Mouse (Mus musculus): ENCODE results near the gene Agbl4.

Gene Agbl4

GRCm38 (mm10) chr4:111378071-111378470 is 980.6 kb downstream of the Agbl4 start:
- no peak for DNase-seq (ENCODE audit: low read depth in 1 of 2, low spot score in 2 of 2)

DNA sequence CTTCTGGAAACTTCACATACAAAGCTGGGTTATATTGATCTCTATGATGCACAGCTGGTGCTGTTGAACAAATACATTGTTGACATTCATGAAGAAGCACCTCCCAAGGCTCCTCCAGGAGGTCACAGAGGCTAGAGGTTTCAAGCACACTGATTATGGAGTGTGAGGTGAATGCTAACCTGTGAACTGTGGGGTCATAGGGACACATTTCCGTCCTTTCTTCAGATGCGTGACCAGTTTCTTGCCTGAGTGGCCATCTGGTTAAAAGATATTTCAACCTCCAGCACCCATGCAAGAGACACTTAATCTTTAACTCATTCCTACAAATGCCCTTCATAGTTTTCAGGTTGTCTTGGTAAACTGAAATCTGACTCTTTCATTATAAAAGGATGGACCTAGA is 985.6 kb downstream of the Agbl4 start:
- no peak for DNase-seq (ENCODE audit: low read depth in 1 of 2, low spot score in 2 of 2)

- DNase-seq (ENCODE audit: low read depth in 1 of 2, low spot score in 2 of 2) = no peak
These were observed 993.3 kb downstream of the Agbl4 start for GRCm38 (mm10) chr4:111390736-111391135.

GRCm38 (mm10) chr4:111399784-111400183 is 1002.3 kb downstream of the Agbl4 start:
- no peak for DNase-seq (ENCODE audit: low read depth in 1 of 2, low spot score in 2 of 2)

- no peak for DNase-seq (ENCODE audit: low read depth in 1 of 2, low spot score in 2 of 2)
These were observed 1003.2 kb downstream of the Agbl4 start for GRCm38 (mm10) chr4:111400676-111401075.

DNA sequence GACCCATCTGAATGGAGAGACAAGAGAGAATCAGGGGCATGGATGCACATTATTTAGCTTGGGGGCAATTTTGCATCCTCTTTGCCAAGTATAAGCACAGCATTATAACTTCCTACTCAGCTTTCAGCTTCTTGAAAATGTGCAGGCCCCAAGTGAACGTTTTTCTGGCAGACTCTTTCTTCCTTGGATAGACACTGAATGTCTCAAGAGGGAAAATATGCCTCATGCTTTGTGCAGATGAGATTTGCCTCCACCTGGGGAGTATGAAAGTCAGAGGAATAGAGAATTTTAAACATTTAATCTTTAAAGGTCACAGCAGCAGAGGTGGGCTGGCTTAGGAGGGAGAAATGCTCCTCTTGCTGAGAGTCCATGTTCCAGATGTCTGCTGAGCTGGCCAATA is 1005.8 kb downstream of the Agbl4 start:
- no peak for DNase-seq (ENCODE audit: low read depth in 1 of 2, low spot score in 2 of 2)

- DNase-seq (ENCODE audit: low read depth in 1 of 2, low spot score in 2 of 2) = no peak
These were observed 1013.3 kb downstream of the Agbl4 start for GRCm38 (mm10) chr4:111410731-111411130.

DNA sequence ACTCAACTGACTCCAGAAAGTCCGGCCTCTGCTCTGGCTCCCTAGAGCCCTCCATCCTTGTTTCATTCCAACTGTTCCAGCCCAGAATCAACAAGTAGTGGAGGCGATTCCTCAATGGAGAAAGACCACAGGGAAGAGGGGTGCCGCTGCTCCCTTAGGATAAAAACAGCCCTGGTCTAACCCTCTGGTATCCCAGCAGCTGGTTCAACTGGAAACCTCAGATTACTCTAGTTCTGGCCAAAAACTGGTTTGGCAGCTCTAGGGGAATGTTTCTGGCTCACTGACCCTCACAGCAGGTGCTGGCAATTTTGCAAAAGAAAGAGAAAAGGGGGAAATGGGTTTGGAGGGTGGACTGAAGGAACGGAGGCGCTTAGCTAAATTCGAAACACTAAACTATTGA is 1016.9 kb downstream of the Agbl4 start:
- no peak for DNase-seq (ENCODE audit: low read depth in 1 of 2, low spot score in 2 of 2)

GRCm38 (mm10) chr4:111414818-111415488 is 1017.5 kb downstream of the Agbl4 start, which contains the start of gene Bend5:
Gene Bend5 (plus strand): TSS chr4:111415006.
- DNase-seq (ENCODE audit: low read depth in 1 of 2, low spot score in 2 of 2) = no peak

- no peak for DNase-seq (ENCODE audit: low read depth in 1 of 2, low spot score in 2 of 2)
These were observed 1018.7 kb downstream of the Agbl4 start for GRCm38 (mm10) chr4:111416126-111416525.

- no peak for DNase-seq (ENCODE audit: low read depth in 1 of 2, low spot score in 2 of 2)
These were observed 1019.1 kb downstream of the Agbl4 start for GRCm38 (mm10) chr4:111416551-111416950.

DNA sequence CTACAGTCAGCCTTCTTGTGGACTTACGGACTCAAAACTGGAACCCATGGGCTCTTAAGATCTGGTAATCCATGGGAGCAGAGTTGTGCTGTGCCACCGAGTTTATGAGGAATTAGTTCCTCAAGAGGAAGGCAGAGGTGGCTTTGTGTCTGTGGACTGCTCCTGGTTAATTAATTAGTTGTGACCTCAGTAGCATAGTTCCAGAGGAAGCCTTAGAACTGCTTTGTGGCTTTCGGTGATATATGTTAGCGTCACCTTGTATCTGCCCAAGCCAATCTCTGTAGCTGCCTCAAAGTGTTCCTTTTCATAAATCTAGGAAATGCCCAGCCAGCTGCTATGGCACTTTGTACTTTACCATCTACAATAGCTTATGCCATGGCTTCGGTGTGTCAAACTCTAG is 1020.3 kb downstream of the Agbl4 start:
- DNase-seq (ENCODE audit: low read depth in 1 of 2, low spot score in 2 of 2) = no peak

- DNase-seq (ENCODE audit: low read depth in 1 of 2, low spot score in 2 of 2) = no peak
These were observed 1022.0 kb downstream of the Agbl4 start for GRCm38 (mm10) chr4:111419476-111419875.

GRCm38 (mm10) chr4:111420031-111420430 is 1022.6 kb downstream of the Agbl4 start:
- no peak for DNase-seq (ENCODE audit: low read depth in 1 of 2, low spot score in 2 of 2)

DNA sequence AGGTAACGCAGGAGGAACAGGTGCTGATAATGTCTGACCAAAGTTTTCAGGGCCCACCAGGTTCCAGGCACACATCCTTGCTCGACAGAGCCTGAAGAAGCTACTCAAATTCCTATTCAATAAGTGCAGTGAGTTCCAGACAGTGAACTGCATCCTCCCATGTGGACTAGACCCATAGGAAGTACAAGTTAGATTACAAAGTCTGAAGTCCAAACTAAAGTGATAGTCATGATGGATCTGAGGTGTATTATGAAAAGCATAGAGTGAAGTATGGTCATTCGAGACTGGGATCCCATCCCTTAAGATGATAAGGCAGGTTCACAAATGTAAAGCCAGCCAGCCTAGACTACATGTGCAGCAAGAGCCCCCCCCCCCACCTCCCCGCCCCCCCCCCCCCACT is 1023.5 kb downstream of the Agbl4 start:
- DNase-seq (ENCODE audit: low read depth in 1 of 2, low spot score in 2 of 2) = no peak

DNA sequence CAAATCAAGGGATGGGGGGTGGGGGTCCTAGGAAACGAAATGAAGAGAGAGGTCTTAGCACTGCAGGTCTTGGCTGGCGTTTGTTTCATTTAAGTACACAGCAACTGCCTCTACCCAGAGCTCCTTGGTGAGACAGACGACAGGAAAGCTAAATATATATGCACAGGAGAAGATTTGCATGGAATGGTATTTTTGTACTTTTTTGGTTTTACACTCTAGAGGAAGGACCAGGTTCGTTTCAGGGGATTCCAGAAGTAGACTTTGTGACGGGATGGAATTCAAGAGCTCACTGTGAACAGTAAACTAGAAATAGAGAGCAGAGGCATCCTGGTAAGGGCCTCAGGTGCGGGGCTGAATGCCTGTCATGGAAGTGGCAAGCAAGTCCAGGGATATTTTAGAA is 1024.3 kb downstream of the Agbl4 start:
- no peak for DNase-seq (ENCODE audit: low read depth in 1 of 2, low spot score in 2 of 2)

- no peak for DNase-seq (ENCODE audit: low read depth in 1 of 2, low spot score in 2 of 2)
These were observed 1027.0 kb downstream of the Agbl4 start for GRCm38 (mm10) chr4:111424371-111424950.

DNA sequence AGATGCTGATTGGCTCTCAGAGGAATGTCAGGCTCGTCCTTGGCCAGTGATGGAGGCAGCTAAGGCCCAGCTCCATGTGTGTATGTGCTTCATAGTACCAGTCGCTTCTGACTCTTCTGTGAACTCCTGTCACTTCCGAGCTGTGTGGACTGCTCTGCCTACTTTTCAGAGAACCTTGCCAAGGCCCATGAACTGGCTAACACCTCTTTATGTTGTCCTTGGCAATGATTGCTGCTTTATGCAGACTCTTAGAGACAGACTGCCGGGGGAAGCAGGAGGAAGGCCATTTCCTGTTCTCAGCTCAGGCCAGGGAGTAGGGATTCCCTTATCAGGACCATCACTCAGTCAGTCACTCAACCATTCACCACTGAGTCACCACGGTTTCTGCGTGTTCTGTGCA is 1027.7 kb downstream of the Agbl4 start:
- DNase-seq (ENCODE audit: low read depth in 1 of 2, low spot score in 2 of 2) = no peak

- DNase-seq (ENCODE audit: low read depth in 1 of 2, low spot score in 2 of 2) = no peak
These were observed 1033.7 kb downstream of the Agbl4 start for GRCm38 (mm10) chr4:111431186-111431585.

GRCm38 (mm10) chr4:111432013-111432412 is 1034.6 kb downstream of the Agbl4 start:
- no peak for DNase-seq (ENCODE audit: low read depth in 1 of 2, low spot score in 2 of 2)

- DNase-seq (ENCODE audit: low read depth in 1 of 2, low spot score in 2 of 2) = no peak
These were observed 1035.0 kb downstream of the Agbl4 start for GRCm38 (mm10) chr4:111432417-111432816.

- no peak for DNase-seq (ENCODE audit: low read depth in 1 of 2, low spot score in 2 of 2)
These were observed 1044.2 kb downstream of the Agbl4 start for GRCm38 (mm10) chr4:111441709-111442108.
